Mouse (Mus musculus) urinary bladder, postnatal 4 days (tissue): ENCODE measurements at regions not wholly inside any gene's neighbourhood (a gene's known extent, or its start where the extent isn't known, plus 50 kb on each side); places are given as distances from the start of the nearest gene placed in this dataset.

ENCODE experiments used
- DNase-seq, 2 experiments: peaks; one replicate each; pipeline ENCODE4 v3.0.0; 2021 to 2022; ENCODE audit warnings: low spot score in 2 of 2

DNA sequence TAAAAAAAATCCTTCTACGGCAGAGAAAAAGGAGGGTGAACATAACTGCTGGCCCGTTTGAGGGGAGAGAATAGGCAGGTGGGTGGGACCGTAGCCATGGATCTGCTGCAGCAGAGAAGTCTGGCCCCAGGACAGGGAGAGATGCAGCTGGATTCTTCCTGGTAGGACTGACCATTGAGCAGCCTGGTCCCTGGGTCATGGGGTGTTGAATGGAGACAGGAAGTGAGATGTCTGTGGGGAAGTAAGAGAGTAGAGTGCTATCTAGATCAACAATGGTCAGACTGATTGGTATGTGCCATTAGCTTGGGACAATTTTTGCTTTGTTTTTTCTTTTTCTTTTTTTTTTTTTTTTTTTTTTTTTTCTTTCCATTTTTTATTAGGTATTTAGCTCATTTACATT, 1123.5 kb upstream of the A1bg start:
- no peak for DNase-seq

DNA sequence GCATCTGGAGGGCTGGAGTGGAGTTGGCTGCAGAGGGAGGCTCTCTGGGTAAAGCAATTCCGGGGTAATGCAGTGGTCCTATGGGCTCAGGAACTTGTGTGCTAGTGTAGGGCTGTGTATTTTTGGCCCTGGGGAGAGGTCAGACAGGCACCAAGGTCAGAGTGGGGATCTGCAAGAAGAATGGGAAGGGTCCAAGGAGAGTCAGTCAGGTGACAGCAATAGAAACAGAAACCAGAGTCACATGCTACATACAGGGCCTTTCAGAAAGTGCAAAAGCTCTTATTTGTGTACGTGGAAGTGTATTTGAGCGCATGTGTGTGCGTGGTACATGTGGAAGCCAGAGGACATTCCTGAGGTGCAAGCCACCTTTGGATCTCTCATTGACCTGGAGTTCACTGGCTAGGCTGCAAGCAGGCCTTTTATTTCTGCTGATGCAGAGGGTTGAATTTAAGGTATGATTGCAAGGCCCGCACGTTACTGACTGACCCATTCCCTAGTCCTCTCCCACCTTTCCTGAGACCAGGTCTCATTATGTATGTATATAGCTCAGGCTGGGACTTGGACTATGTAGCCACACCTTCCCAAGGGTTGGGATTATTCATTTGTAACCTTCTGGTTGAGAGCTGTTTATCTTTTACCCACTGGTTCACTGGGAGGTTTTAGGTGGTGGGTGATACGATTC, 1122.0 kb upstream of the A1bg start:
- no peak for DNase-seq

DNA sequence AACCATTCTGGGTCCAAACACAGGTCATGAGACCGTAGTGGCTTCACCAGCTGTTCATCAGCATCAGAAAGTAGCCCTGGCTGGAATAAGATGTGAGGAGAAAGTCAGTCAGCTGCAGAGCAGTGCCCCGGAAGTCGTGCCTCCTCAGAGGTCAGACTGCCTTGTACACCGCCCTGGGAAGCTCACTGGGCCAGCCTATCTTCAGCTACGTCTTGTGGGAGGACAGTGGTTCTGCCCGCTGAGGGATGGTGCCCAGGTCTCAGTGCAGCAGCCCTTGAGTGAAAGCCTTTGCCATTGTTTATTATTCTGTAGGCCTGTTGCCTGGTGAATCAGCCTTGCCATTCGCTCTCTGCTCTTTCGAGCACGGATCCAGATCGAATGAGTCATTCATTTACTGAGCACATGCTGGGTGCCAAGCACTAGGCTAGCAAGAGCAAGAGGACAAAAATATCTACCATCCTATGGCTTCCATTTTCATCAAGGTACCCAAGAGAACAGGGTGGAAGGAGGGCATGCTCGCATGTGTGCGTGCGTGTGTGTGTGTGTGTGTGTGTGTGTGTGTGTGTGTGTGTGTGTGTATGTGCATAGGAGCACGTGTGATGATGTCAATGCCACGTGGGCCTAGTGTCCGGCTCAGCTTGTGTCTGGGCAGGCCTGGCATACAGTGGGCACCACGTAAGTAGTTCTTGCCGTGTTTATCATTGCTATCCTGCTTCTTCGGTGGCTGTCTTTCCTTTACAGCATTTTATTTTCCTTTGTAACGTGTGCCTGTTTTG, 1121.0 kb upstream of the A1bg start:
- no peak for DNase-seq

DNA sequence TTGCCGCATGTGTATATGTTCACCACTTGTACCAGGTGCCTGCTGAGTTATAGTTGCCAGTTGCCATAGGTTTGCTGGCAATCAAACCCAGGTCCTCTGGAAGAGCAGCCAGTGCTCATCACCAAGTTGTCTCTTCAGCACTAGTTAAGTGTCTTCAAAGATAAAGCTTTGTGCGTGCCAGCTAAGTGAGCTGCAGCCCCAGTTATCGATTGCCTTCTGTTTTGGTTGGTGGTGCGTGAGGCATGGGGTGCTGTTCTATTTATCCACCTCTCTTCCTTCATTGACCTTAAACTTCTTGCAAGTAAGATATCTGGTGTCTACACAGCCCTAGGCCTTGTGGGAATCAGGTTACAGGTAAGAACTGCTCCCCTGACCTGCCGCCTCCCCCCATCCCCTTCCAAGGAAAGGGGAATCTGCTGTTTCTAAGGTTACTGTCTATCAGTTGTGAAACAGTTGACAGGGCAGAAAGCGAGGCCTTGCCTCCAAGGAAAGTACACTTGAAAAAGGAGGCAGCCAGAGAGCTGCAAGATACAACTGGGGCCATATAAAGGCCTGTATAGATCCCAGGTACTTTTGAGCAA, 1120.2 kb upstream of the A1bg start:
- no peak for DNase-seq
